Mouse (Mus musculus): Measurements from ENCODE around the gene Slc29a1.
"Not testable (repeated sequence)": the region's sequence is repeated elsewhere in the genome, so short reads cannot be mapped to it uniquely, and the experiment has no call there.

Slc29a1 gene

DNA sequence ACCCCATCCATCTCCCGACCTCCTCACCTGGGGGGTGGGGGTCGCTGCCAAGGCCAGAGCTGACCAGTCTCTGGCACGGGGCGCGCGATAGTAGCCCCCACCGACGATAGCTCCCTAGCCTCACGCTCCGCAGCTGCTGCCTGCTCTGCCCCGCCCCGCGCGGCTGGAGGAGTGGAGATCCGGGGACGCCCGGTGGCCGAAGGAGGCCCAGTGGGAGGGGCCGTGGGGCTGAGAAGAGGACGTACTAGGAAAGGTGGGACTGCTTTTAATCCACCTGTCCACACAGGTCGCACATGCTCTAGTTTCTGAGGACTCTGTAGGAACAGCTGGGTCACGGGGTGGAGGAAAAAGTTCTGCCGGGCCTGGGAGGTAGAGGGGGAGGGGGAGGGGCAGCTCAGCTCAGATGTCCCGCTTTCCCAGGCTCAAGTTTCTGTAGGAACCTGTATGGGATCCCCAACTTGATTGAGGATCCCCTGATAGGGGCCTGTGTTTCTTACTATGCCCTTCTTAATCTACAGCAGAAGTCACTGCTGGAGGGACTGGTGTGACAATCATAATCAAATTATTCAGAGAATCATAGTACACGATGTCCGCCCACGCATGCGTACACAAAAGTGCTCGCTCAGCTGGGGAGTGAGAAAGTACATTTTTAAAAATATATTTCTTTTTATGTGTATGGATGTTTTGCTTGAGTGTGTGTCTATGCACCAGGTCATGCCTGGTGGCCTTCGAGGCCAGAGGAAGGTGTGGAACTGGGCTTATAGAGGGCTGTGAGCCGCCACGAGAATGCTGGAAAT lies at the start of gene Slc29a1:
Gene Slc29a1, minus strand, starts transcription at position 161 of the 797 bp plus-strand sequence.
- in situ Hi-C loops (cut with MboI, MseI) = loop anchor here (10.0 kb wide), 1 partner anchor 1115 kb away; no protein-coding TSS in a partner anchor

DNA sequence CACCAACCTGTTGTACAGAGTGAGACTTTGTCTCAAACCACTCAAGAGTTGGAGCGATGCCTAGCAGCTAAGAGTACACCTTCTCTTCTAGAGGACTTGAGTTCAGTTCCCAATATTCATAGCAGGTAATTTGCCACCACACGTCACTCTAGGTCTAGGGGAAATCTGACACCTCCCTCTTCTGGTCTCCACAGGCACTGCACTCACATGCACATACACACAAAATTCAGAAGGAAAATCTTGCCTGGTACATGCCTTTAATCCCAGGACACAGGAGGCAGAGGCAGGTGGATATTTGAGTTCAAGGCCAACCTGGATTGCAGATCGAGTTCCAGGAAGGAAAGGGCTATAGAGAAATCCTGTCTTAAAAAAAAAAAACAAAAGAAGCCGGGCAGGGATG lies 44.8 kb upstream of the Slc29a1 start:
- in situ Hi-C loops (cut with MboI, MseI) = no loop called here

- in situ Hi-C loops (cut with MboI, MseI) = no loop called here
Measured at GRCm38 (mm10) chr17:45642701-45643100, 43.3 kb upstream of the Slc29a1 start.

DNA sequence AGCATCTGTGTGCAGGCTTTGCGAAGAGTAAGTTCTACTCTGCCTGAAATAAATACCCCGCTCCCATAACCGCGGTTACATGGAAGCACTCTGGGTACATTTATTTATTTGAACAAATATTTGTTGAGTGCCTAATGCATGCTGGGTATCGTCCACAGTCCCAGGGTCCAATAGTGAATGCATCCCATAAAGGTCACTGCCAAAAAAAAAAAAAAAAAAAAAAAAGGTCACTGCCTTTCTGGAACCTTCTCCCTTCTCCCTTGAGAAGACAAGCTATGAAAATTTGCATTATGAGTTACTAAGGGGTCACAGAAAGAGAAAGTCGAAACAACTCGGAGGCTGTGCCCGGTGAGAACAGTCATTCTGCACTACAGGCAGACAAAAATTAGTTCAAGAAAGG lies 42.6 kb upstream of the Slc29a1 start:
- in situ Hi-C loops (cut with MboI, MseI) = no loop called here

DNA sequence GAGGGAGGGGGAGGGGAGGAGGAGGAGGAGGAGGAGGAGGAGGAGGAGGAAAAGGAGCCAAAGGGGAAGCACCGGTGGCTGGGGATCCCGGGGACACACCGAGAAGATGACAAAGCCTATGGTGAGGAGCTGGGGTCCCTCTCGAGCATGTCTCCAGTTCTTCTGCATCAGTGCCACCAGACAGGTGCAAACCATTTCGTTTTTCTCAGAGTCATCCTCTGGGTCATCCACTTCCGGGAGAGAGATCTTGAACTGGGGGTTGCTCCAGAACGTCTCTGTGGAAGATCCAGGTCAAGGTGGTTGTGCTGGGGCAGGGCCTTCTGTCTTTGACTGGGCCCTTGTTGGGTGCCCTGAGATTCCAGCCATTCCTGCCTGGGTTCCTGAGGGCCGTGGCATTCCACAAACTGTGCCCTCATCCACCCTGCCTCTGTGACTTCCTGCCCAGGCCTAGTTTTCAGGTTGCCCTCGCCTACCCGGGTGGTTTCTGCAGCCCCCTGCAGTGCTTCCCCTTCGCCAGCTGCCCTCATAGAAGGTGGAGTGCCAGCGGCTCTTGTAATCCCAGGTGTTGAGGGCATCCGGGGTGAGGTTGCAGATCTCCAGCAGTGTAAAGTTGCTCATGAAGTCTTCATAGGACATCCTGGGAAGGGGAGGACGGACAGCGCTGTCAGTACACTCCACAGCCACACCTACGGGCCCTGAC lies 39.3 kb upstream of the Slc29a1 start:
- in situ Hi-C loops (cut with MboI, MseI) = loop anchor here (5.0 kb wide), 1 partner anchor 46 kb away; no protein-coding TSS in a partner anchor

DNA sequence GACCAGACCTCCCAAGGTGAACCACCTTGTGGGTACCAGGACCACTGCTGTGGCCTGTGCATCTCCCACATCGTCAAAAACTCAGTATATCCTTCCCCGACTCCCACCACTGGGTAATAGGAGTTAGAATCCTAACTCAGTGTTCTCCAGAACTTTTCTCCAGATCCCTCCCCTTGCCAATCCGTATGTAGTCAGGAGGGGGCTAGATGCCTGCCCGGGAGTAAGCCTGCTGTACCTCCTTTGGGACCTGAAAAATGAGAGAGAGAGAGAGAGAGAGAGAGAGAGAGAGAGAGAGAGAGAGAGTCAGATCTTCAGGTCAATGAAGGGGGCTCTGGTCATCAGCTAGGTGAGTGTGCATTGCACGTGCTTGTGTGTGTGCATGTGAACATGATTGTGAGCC lies 34.6 kb upstream of the Slc29a1 start:
- in situ Hi-C loops (cut with MboI, MseI) = no loop called here

DNA sequence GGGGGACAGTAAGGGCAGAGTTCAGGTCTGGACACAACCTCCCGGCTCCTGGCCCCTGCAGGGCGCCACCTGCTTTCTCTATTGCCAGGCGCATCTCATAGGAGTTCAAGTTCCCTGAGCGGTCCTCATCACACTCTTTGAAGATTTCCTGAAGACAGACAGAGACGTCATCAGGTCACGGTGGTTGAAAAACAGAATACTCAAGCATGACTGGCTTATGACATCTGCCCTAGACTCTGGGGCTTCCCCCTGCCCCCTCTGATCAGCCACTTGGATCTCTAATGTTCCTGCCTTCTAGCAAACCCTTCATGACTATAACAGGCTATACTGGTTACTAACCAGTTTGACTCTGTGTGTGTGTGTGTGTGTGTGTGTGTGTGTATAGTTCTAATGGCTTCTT lies 32.5 kb upstream of the Slc29a1 start:
- in situ Hi-C loops (cut with MboI, MseI) = no loop called here

DNA sequence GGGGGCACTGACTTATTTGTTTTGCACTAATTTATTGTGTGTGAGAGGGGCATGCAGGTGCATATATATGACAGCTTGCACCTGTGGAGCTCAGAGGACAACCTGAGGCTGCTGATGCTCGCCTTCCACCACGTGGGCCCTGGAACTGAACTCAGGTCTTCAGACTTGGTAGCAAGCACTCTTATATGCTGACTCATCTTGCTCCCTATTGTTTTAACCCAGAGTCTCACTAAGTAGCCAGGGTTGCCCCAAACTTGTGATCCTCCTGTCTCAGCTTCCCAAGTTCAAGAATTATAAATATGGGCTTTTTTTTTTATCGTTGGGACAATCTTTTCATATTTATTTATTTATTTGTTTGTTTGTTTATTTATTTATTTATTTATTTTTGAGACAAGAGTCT lies 31.6 kb upstream of the Slc29a1 start:
- in situ Hi-C loops (cut with MboI, MseI) = no loop called here

GRCm38 (mm10) chr17:45629861-45630694 lies 30.7 kb upstream of the Slc29a1 start:
- in situ Hi-C loops (cut with MboI, MseI) = no loop called here

- in situ Hi-C loops (cut with MboI, MseI) = no loop called here
Measured at GRCm38 (mm10) chr17:45628885-45629855, 29.8 kb upstream of the Slc29a1 start.

- in situ Hi-C loops (cut with MboI, MseI) = no loop called here
Measured at GRCm38 (mm10) chr17:45628160-45628559, 28.8 kb upstream of the Slc29a1 start.

- in situ Hi-C loops (cut with MboI, MseI) = no loop called here
Measured at GRCm38 (mm10) chr17:45626577-45627134, 27.2 kb upstream of the Slc29a1 start.

GRCm38 (mm10) chr17:45623425-45623824 lies 24.0 kb upstream of the Slc29a1 start:
- in situ Hi-C loops (cut with MboI, MseI) = not testable (repeated sequence)

- in situ Hi-C loops (cut with MboI, MseI) = no loop called here
Measured at GRCm38 (mm10) chr17:45619386-45620256, 20.2 kb upstream of the Slc29a1 start.

GRCm38 (mm10) chr17:45618941-45619385 lies 19.6 kb upstream of the Slc29a1 start:
- in situ Hi-C loops (cut with MboI, MseI) = no loop called here

DNA sequence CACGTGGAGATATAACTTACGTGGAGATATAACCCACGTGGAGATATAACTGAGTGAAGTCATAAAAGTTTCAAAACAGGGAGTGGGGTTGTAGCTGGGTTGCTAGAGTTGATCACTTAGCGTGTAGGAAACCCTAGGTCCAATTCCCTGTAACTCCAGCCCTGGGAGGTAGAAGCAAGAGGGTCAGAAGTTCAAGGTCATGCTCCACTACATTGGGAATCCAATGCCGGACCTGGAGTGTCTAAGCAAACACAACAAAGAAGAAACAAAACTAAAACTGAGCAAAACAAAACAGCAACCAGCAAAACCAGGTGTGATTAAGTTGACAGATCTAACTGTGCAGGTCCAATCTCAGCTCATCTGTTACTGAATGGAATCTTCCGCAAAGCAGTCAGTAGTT lies 18.2 kb upstream of the Slc29a1 start:
- in situ Hi-C loops (cut with MboI, MseI) = no loop called here

DNA sequence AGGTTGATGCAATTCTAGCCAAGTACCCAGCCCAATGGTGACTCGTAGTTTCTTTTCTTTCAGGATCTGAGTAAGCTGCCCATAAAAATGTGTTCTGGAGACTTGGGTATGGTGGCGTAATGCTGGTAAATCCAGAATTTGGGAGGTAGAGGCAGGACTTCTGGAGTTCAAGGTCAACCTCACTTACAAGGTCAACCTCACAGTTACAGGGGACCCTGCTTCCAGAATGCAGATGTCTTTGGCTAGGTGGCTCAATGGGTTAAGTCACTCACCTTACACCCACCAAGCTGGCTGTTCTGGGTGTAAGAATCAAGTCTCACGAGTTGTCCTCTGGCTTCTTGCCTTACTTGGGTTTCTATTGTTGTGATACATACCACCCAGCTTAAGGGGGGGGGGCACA lies 17.3 kb upstream of the Slc29a1 start:
- in situ Hi-C loops (cut with MboI, MseI) = no loop called here

- in situ Hi-C loops (cut with MboI, MseI) = no loop called here
Measured at GRCm38 (mm10) chr17:45616046-45616650, 16.7 kb upstream of the Slc29a1 start.

DNA sequence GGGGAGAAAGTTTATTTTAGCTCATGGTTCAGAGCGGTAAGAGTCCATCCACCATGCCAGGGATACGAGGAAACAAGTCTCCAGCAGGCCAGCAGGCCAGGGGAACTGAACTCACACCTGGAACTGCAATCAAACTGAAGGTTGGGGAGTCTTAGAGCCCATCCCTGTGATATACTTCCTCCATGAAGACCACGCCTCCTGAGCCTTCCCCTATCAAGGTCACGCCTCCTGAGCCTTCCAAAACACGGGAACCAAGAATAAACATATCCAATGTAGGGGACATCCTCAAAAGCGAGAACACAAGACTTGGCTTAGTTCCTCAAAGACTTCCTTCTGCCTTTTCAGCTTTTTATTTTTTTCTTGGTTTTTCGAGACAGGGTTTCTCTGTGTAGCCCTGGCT lies 13.5 kb upstream of the Slc29a1 start:
- in situ Hi-C loops (cut with MboI, MseI) = no loop called here
